Mouse (Mus musculus): ENCODE data around the gene Klk1b5. TPM values are rescaled to one million over a fixed set of nuclear protein-coding genes. Genes with fewer than 3 reads are reported as not detected.
"Not testable (repeated sequence)": the region's sequence is repeated elsewhere in the genome, so short reads cannot be mapped to it uniquely, and the experiment has no call there.

Klk1b5 gene
- total RNA-seq, 2 experiments from 2014 or later = not detected

DNA sequence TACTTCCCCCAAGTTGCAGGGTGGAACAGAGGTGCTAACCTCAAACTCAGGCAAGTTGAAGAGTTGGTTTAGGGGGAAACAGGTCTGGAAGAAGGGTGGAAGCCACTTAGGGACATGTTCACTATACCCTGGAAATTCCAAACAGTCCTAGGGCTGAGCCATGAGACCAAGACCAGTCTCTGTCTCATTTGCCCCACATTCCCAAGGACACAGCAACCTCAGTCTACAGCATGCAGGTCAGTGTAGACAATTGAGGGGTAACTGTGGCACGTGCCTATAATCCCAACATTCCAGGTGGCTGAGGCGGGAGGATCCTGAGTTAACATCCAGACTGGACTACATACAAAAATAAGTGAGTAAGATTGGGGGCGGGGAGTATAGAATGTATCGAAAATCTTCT lies 33.5 kb downstream of the Klk1b5 start:
- intact Hi-C loops (cut with DNase I) = no loop called here
- no peak for DNase-seq (ENCODE audit: low spot score in 2 of 2)

GRCm38 (mm10) chr7:44250732-44251275 lies 35.1 kb downstream of the Klk1b5 start:
- intact Hi-C loops (cut with DNase I); DNase-seq (ENCODE audit: low spot score in 2 of 2): not testable (repeated sequence)

DNA sequence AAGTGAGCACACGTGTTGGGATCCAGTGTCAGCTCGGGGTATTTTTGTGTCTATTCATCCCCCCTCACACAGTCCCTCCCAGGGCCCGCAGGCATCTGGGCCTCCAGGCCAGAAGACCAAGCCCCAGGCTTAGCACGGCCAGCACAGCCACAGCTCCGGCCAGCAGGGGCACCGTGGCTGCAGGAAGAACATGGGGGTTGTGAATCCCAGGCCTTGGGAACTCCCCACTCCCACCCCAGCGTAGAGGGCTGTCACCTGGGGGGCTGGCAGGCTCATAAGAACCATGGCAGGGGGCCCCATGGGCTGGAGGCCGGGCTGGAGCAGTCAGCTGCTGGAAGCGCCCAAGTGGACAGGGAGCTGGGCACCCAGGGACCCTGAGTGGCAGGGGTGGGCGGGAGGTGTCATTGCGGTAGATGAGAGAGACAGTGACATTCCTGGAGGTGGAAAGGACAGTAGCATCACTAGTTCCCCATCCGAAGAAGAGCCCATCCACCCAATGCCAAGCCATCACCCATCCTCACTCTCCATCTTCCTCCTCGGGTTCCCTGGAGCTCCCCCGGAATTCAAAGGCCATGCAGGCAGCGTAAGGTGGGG lies 37.4 kb downstream of the Klk1b5 start:
- no peak for DNase-seq (ENCODE audit: low spot score in 2 of 2)
- intact Hi-C loops (cut with DNase I) = no loop called here

DNA sequence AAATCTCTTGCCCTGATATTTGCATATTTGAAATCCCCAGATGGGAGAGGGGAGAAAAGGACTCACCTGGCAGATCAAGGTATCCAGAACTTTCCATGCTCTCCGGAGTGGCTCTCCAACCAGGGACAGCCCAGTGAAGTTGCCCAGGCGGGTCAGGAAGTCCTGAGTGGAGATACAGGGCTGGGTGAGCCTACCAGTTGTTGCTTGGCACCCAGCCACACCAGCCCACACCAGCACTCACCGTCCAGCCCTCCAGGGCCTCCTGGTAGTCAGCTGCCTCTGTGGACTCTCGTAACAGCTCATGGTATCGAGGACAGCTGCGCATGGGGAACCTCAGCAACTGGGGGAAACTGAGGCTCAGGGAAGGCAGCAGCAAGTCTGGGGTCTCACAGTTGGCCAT lies 39.2 kb downstream of the Klk1b5 start:
- intact Hi-C loops (cut with DNase I) = loop anchor here (5.0 kb wide), 1 partner anchor 222 kb away; no protein-coding TSS in a partner anchor
- no peak for DNase-seq (ENCODE audit: low spot score in 2 of 2)

DNA sequence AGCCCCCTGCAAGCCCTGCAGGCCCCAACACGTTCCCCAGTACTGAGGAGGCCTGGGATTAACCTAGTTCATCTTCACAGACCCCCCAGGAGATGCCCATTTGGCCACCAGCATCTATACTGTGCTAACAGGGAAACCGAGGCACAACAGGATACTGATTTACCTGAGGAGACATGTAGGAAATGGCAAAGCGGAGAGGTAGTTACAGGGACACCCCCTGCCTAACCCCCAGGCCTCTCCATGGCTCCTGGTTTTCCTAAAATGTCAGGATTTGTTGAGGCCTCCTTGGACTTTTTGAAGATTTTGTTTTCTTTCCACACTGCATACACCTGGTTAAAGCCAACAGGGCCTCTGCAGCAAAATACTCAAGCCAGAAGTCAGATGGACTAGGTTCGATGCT lies 41.5 kb downstream of the Klk1b5 start, which contains the start of gene Acp4:
Gene Acp4 (minus strand): TSS at position 101 of the 400 bp plus-strand sequence.
- DNase-seq (ENCODE audit: low spot score in 2 of 2) = no peak
- intact Hi-C loops (cut with DNase I) = loop anchor here (5.0 kb wide), 1 partner anchor 220 kb away; no protein-coding TSS in a partner anchor

DNA sequence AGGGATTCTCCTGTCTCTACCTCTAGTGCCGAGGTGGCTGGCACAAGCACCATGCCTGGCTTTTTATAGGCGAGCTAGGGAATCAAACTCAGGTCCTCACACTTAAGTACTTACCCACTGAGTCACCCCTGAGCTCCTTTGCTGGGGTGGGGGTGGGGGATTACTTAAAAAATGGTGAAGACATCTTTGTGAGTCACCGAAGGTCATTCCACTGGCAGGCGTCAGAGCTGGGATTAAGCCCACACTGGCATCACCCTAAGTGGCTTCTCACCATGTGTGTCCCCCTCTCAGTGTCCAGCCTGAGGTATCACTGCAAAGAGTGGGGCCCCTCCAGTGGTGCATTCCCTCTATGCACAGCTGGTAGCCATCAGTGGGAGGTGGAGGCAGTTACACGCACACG lies 44.7 kb downstream of the Klk1b5 start:
- intact Hi-C loops (cut with DNase I) = loop anchor here (5.0 kb wide), 1 partner anchor 57 kb away; no protein-coding TSS in a partner anchor

GRCm38 (mm10) chr7:44261147-44261546 lies 45.4 kb downstream of the Klk1b5 start, which contains the start of gene Gm15517:
Gene Gm15517, plus strand, starts transcription at chr7:44261447.
- intact Hi-C loops (cut with DNase I) = loop anchor here (5.0 kb wide), 1 partner anchor 56 kb away; no protein-coding TSS in a partner anchor
- DNase-seq (ENCODE audit: low spot score in 2 of 2) = no peak

More for the DNA sequence above, 44.7 kb downstream of the Klk1b5 start:
- no peak for DNase-seq (ENCODE audit: low spot score in 2 of 2)

DNA sequence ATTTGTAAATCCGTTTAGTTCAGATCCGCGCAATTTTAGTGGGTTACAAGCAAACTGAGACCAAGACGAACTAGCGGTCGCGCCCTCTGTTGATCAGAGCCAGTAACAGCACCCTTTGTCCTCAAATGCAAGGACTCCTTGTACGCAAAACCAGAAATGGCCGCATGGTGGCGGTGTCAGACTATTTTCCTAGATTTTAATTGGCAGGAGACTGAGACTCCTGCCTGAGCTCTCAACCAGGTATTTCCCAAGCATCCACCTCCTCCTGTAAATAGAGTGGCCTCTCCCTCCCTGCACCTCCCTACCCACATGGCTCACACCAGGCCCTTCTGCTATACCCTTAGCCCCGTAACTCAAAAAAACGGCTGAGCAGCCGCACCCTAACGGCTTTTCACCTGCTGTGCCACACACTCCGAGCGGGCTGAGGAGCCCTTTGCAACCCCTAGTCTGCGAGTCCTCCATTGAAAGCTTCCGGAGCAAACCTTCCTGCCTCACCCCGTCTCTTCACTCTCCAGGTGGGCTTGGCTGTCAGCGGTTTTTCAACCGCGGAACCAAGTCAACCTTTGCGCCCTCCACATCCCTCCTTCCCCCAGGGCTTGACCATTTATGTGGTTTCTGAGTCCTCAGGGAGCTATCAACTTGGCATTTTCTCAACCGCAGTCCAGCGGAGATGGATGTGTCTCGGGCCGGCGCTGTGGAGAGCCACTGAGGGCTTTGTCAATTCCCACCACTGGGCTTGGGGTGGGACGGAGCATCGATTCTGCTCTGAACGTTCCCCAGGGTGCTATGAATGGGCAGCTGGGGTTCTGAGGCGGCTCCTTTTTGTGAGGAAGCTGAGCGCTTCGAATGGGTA lies 47.3 kb downstream of the Klk1b5 start:
- DNase-seq (ENCODE audit: low spot score in 2 of 2) = peak; percentile 97 to 99
- intact Hi-C loops (cut with DNase I) = loop anchor here (1.0 to 5.0 kb wide), 2 partner anchors 54 to 88 kb away; no protein-coding TSS in a partner anchor

DNA sequence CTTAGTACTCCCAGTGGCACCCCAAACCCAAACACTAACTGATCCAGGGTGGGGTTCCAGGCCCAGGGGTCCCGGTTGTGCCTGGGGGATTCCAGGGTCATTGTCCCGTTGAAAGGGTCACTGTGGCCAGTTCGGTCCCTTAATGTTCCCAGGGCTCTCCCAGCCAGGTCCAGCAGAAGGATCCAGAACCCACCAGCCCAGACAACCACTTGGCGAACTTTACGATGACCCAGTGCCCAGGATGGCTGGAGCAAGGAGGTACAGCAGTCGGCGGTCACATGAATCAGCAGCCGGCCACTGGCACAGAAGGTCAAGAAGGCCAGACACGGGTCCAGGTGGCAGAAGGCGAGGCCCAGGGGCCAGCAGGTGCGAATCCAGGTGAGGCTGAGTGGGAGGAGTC lies 52.4 kb downstream of the Klk1b5 start:
- DNase-seq (ENCODE audit: low spot score in 2 of 2) = no peak
- intact Hi-C loops (cut with DNase I) = no loop called here

- intact Hi-C loops (cut with DNase I) = no loop called here
- no peak for DNase-seq (ENCODE audit: low spot score in 2 of 2)
These were observed 53.7 kb downstream of the Klk1b5 start for GRCm38 (mm10) chr7:44269397-44269796.

Other genes with a start within 250 kb of the Klk1b5 start
- gene Klk1b1, start 249.2 kb upstream of the Klk1b5 start, total RNA-seq (2021) = not detected
- not detected for gene Klk1b9, start 239.9 kb upstream of the Klk1b5 start, total RNA-seq (2021)
- not detected for gene Klk1b11, start 220.1 kb upstream of the Klk1b5 start, total RNA-seq (2021)
- gene Klk1b26, start 203.8 kb upstream of the Klk1b5 start, total RNA-seq (2021) = not detected
- gene Klk1b27, start 163.7 kb upstream of the Klk1b5 start, total RNA-seq (2021) = not detected
- gene Klk1b21, start 113.6 kb upstream of the Klk1b5 start, total RNA-seq (2021) = not detected
- not detected for gene Klk1b22, start 103.3 kb upstream of the Klk1b5 start, total RNA-seq (2021)
- not detected for gene Klk1b16, start 79.2 kb upstream of the Klk1b5 start, total RNA-seq (2021)
- not detected for gene Klk1b24, start 27.7 kb upstream of the Klk1b5 start, total RNA-seq (2021)
- gene Klk1b3, start 17.8 kb upstream of the Klk1b5 start, total RNA-seq (2021) = not detected
- not detected for gene Klk1b4, start 8.5 kb upstream of the Klk1b5 start, total RNA-seq (2021)
- gene Klk1, start 9.4 kb downstream of the Klk1b5 start, total RNA-seq (2021) = not detected
- not detected for gene Gm36864, start 20.2 kb downstream of the Klk1b5 start, total RNA-seq (2021)
- gene 1700028J19Rik, start 30.8 kb downstream of the Klk1b5 start, total RNA-seq (2021) = 1 to 10 TPM; 1.5 to 2.0 TPM
- 10 to 100 TPM; 88.7 to 94.1 TPM for gene 2410002F23Rik, start 30.8 kb downstream of the Klk1b5 start, total RNA-seq (2021)
- not detected for gene Acp4, start 41.4 kb downstream of the Klk1b5 start, total RNA-seq (2021)
- not detected for gene Gm15517, start 45.5 kb downstream of the Klk1b5 start, total RNA-seq (2021)
- 1 to 10 TPM; 2.6 to 3.6 TPM for gene Clec11a, start 91.0 kb downstream of the Klk1b5 start, total RNA-seq (2021)
- 100 to 1,000 TPM; 512 to 537 TPM for gene Shank1, start 94.3 kb downstream of the Klk1b5 start, total RNA-seq (2021)
- 10 to 100 TPM; 77.1 to 81.9 TPM for gene Syt3, start 168.2 kb downstream of the Klk1b5 start, total RNA-seq (2021)
- 1 to 10 TPM; 2.3 TPM for gene 1700008O03Rik, start 169.9 kb downstream of the Klk1b5 start, total RNA-seq (2021)
- gene Lrrc4b, start 213.1 kb downstream of the Klk1b5 start, total RNA-seq (2021) = 100 to 1,000 TPM; 269 to 330 TPM
- 10 to 100 TPM; 11.2 to 13.4 TPM for gene Aspdh, start 249.4 kb downstream of the Klk1b5 start, total RNA-seq (2021)